Mouse (Mus musculus): Measurements from ENCODE around the gene Cops6.
A peak's percentile ranks its signal among the peaks of the same experiment; 100 is the strongest.

The Cops6 gene

DNA sequence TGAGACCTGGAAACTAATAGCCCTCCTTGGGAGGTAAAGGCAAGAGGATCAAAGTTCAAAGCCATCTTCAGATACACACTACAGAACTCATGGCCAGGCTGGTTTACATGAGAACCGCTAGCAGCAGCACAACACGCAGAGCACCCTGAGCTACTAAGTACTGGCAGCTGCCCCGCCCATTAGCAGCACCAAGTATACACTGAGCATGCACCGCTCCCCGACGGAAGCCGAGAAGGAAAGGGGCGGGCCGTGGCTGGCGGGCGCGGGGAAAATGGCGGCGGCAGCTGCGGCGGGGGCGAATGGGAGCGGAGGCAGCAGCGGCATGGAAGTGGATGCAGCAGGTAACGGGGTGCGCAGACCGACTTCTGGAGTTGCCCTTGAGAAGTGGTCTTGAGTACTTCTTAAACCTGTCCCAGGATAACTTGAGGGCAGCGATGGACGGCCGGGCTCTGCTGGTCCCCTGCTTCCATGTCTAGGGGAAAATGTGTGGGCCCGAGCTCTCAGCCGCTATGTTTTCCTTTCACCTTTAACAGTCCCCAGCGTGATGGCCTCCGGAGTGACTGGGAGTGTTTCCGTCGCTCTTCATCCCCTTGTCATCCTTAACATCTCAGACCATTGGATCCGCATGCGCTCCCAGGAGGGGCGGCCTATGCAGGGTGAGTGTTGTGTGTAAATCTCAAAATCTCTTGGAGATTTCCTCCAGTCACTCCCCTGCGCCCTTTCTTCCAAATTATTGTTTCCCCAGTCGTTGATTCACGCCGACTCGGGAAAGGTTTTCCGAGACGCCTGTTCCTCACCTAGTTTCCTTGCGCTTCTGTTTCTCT, at the start of gene Cops6:
Gene Cops6, plus strand, starts transcription at position 230 of the 824 bp plus-strand sequence.
- DNase-seq = peak; percentile 91

DNA sequence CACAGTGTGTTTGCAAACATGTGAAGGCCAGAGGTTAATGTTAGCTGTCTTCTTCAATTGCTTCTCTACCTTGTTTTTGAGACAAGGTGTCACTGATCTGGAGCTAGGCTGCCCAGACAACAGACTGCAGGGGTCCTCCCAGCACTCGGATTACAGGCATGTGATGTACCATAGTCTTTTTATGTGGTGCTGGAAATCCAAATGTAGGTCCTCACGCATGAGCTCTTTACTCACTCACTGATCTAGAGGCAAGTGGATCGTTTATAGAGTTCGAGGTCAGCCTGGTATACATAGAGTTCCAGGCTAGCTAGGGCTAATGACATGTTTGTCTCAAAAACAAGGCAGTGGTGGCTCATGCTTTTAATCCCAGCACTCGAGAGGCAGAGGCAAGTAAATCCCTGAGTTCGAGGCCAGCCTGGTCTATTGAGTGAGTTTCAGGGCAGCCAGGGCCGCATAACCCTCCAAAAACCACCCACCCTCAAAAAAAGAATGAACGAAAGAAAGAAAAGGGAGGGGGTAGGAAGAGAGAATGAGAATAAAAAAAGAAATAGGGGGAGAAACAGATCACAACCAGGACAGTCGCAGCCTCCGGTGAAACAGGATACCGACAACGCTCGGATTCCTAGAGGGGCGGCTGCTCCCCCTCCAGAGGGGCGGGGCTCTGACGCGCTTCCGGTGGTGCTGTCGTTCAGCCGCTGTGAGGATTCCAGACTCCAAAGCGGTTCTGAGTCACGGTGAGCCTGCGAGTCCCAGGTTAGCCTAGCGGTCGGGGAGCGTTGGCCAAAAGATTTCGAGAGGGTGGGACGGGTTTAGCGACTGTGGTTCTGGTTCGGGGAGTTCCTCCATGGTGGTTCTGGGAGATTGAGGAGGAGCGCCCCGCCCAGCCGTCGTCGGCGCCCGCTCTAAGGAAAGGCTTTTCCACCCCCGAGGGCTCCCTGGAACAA, 44.3 kb upstream of the Cops6 start, which contains the start of gene Zscan21:
Gene Zscan21, plus strand, starts transcription at position 649 of the 944 bp plus-strand sequence.
- DNase-seq = peak; percentile 80

DNA sequence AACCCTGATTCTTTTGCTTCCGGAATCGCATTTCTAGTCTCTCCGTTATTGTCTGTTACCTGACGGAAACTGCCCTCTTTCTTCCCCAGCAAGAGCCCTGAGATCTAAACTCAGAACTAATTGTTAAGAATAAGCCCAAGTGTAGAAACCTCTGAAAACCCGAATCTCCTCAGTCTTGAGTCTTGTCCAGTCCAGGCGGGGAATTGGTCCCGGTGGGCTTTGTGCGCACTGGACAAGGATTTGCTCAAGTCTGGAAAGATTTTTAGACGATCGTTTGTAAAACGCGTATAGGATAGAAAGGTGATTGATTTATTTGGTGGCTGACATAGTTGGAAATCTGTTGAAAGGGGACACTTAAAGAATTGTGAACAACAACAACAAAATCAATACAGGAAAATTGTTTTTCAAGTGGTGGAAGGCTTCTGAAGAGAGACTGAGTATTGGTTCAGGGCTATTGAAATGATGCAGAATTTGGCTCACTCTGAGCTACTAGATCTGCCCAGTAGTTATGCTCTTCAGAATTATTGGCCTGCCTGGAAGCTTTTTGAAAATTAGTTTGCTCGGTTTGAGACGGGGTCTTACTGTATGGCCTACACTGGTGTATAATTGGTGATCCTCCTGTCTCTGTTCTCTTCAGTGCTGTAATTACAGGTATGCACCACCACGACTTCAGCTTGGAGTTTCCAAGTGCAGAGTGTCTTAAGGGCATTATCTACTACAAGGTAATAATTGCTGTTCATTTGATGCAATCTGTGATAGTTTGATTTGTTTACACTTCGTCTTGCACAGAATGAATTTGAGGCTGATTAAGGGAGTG, 43.5 kb upstream of the Cops6 start:
- no peak for DNase-seq

DNA sequence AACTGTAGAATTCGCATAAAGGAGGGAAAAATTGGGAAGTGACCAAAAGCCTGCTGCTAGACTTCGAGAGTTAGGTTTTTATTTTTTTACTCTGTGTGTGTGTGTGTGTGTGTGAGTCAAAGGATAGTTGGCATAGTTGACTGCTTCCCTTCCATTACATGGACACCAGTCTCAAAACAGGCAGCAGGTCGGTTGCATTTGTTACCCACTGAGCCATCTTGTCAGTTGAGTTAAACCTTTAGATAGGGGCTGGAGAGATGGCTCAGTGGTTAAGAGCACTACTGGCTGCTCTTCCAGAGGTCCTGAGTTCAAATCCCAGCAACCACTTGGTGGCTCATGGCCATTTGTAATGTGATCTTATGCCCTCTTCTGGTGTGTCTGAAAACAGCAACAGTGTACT, 42.8 kb upstream of the Cops6 start:
- DNase-seq = no peak

DNA sequence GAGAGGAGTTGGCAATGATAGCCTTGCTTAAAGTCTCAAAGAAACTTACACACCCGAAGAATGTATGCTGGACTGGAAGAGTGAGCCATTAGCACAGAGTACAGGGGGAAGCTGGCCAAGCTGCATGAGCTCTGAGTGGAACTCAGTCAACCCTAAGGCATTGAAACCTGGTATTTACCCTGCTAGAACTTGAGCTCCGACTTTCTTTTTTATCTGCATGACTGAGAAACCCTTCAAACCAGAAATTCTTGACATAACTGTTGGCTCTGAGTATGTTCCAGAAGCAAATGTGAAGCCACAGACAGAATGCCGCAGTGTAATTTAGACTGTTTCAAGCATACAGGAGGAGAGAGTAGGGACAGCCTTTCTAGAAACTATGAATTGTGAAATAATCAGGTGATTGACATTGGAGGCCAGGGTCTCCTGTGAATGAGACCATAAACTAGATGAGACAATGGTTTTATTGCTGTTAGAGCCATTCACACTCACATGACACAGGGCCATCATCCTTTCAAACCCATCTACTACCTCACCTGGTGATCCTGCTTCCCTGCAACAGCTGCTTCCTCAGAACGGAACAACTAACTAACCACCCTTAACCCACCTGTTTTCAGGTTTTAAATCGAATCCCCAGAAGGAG, 28.3 kb upstream of the Cops6 start:
- no peak for DNase-seq

DNA sequence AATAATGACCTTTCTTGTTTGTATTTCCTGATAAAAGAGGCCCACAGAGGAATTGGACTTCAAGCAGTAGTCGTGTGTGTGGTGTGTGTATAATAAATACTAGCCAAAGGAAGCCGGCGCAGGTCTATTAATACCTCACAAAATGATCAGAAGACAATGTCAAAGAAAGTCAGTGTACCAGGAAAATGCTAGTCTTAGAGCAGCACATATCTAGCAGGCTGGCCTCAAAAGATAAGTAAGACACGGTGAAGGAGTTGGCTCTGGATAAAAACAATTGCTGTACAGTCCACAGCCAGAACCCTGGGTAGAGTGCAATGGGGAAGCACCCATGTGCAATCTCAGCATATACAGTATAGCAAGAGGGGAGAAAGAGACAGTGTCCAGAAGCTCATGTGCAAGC, 23.6 kb upstream of the Cops6 start:
- DNase-seq = no peak

DNA sequence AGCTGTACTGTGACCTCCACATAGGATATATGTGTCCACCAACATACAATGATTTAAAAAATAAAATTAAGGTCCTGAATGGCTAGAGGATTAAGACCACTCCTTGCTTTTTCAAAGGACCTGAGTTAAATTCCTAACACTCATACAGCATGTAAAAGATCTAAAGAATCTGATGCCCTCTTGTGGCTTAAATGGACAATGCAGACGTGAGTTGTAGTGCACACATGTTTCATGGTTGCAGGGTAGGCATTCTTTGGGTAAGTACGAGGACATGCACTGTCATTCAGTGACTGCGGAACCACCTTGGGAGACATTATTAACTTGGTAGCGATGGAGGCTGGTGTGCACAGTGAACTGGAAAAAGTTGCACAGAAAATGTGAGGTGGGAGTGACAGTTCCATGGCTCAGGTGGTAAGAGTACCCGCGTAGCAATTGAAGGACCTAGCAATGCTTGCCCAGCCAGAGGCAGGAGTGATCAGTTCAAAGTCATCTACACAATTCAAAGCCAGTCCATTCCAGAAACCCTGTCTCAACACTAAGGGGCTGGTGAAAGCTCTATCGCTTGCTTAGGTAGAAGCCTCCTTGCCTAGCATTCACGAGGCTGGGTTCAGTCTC, 22.8 kb upstream of the Cops6 start:
- no peak for DNase-seq

DNA sequence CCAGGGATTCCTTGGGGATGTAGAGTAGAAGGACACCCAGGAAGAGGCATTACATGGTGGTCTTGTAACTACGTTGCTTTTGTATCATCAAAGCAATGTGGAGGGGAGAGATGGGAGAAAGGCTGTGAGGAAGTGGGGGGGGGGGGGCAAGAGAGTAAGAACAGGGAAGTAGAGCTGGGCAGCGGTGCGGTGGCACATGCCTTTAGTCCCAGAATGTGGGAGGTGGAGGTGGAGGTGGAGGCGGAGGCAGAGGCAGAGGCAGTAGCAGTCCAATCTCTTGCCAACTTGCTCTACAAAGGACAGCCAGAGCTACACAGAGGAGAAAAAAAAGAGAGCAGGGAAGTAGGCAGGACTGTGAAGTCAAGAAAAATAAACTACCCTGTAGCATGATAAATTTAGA, 22.3 kb upstream of the Cops6 start:
- DNase-seq = no peak

DNA sequence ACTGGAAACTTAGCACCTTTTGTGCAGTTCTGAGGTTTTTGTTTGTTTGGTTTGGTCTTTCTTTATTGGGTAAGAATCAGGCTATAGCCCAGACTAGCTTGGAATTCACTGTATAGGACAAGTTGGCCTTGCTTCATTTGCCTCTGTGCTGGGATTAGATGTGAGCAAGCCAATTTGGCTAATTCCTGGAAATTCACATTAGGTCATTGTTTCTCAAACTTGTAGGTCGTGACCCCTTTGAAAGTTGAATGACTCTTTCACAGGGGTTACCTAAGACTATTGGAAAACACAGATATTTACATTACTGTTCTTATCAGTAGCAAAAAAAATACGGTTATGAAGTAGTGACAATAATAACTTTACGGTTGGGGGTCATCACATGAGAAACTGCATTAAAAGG, 6.5 kb upstream of the Cops6 start:
- DNase-seq = no peak

DNA sequence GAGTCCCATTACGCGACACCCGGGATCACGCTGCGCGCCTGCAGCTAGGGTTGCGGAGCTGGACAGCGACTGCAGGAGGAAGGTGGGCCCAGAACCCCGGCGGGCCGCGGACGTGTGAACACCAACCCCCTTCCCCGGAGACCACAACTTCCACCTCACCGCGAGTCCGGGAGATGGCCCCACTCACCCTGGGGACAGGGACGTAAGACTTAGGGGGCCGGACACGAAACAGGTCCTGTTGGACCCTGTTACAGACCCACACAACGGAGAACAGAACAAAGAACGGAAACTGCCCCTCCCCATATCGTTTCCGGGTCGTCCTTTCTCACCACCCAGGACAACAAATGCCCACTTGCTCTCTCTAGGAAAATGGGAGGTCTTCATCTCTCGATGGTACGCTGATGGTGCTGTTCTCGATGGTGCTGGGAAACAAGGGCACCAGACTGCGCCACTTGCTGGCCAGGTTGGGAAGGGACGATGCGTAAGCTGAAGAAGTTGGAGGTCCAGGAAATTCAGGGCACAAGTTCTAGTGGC, 5.4 kb upstream of the Cops6 start, which contains the start of gene Zfp113:
Gene Zfp113, minus strand, starts transcription at position 302 of the 534 bp plus-strand sequence.
- DNase-seq = peak; percentile 85

DNA sequence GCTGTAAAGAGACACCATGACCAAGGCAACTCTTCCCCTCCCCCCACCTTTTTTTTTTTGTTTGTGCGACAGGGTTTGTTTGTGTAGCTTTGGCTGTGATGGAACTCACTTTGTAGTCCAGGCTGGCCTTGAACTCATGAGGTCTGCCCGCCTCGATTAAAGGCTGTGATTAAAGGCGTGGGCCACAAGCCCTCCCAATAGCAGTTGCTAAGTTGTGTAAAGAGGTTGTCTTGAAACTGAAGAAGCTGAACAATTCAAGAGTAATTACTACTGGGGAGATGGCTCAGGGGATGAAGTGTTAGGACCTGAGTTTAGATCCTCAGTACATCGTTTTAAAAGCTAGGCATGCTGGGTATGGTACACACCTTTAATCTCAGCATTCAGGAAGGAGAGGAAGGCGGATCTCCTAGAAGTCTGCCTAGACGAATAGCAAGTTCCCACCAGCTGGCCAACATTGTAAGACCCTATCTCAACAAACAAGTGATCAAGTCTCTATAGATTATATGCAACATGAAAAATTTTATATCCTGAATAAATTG, 578 bp upstream of the Cops6 start:
- DNase-seq = no peak

DNA sequence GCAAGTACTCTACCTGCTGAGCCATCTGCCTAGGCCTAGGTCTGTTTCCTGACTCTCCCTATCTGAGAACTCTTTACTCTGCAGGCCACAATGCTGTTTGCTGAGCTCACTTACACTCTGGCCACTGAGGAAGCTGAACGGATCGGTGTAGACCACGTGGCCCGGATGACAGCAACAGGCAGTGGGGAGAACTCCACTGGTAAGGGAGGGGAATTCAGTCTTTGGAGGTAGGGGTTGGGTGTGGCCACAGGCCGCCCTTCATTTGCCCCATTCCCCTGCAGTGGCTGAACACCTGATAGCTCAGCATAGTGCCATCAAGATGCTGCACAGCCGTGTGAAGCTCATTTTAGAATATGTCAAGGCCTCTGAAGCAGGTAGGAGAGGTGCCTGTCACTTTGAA, 2.2 kb downstream of the Cops6 start:
- DNase-seq = no peak

DNA sequence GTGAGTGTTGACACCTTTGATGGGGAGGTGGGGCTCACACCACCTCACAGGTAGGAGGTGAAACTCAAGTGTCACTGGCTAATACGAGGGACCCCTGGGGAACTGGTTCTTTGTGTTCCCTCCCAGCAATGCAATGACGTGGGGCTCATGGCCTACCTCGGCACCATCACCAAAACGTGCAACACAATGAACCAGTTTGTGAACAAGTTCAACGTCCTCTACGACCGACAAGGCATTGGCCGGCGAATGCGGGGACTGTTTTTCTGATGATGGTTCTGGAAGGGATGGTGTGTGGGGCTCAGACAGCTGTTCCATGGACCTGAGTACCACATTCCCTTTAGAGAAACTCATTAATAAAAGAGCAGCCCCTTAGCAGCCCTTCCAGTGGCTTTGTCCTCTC, 2.7 kb downstream of the Cops6 start:
- no peak for DNase-seq

DNA sequence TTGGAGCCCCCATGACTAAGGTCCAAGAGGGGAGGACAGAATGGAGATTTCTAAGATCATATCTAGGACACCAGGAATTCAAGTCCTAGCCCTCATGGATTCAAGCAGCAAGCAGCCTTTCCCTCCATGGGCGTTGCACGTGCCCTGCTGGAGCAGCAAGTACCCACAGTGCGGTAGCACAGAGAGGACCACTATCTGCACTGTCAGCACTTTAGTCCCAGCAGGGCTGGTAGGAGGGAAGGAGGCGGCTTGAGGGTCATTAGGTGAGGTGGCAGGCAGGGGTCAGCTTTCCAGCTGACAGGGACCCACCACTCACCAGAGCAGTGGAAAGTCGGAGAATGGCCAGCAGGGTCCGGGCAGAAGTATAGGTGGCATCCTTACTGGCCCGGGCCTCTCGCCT, 4.7 kb downstream of the Cops6 start:
- DNase-seq = no peak

DNA sequence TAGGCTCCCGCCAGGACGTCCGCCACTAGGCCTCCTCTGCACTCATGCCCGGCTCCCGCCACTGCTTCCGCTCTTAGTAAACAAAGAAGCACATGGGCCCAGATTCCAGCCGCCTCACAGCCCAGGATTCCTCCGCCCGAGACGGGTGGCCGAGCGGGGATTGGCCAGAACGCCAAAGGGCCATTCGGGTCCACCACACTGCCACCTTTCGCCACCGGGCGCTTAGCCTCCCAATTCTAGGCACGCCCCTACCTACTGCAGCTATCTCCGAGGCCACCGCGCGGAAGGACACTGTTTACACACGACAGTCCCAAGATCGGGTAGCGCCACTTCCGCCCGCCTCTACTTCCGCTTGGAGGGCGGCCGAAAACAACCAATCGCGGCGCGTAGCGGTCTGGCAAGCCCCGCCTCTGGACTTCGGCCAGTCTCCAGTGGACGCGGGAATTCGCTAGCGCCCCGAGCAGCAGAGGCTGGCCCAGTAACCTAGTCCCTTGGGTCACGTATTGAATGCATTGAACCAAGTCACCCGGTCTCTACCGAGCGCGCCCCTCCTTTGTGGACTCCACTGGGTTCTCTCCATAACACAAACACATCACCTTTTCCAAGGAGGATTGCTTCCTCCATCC, 10.2 kb downstream of the Cops6 start:
- DNase-seq = peak; percentile 96

DNA sequence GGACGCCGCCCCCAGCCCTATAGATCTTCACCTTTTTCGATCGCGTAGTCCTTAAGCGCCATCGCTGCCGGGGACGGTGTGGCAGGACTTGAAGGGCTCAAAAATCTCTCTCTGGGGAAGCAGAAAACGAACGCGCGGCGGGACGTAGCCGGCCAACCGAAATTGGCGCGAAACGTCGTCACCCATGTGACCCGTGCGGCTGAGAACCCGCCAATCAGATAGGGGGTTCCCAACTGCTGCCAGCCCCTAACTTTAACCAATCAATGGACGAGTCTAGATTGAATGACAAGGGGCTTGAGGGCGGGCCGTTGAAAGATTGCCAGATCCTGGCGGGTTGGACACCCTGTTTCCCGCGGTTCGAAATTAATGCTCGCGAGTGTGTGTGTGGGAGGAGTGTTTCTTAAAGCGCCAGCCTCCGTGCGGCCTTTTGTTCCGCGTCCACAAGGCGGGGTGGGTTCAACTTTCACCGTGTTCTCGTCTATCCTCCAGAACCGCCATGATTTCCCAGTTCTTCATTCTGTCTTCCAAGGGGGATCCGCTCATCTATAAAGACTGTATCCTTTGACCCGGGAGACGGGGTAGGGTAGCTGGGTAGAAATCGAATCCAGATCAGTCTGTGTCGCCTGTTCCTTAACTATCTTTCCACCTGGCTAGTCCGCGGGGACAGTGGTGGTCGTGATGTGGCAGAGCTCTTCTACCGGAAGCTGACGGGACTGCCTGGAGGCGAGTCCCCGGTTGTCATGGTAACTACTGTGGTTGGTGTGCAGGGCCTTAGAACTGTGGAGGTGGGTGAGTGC, 11.0 kb downstream of the Cops6 start, which contains the start of the genes Ap4m1 and Mcm7:
Gene Ap4m1, plus strand, starts transcription at position 308 of the 797 bp plus-strand sequence.
Gene Mcm7, minus strand, starts transcription at position 728 of the 797 bp plus-strand sequence.
- peak; percentile 98 for DNase-seq

DNA sequence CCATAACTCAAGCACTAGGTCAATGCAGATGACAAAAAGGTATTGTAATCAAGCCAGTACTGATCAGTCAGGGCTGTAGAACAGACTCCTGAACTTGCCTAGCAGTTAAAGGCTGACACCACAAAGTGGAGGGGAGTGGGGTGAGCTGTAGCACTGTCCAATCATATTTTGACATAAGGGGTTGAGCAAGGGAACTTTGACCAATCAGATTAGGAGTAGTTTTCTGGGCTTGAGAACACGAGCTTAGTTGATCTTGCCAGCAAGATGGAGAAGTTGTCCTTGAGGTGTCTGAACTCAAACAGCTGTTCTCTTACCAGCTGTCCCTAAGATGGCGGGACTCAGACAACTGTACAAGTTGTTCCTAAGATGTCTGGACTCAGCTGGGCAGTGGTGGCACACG, 12.3 kb downstream of the Cops6 start:
- no peak for DNase-seq

DNA sequence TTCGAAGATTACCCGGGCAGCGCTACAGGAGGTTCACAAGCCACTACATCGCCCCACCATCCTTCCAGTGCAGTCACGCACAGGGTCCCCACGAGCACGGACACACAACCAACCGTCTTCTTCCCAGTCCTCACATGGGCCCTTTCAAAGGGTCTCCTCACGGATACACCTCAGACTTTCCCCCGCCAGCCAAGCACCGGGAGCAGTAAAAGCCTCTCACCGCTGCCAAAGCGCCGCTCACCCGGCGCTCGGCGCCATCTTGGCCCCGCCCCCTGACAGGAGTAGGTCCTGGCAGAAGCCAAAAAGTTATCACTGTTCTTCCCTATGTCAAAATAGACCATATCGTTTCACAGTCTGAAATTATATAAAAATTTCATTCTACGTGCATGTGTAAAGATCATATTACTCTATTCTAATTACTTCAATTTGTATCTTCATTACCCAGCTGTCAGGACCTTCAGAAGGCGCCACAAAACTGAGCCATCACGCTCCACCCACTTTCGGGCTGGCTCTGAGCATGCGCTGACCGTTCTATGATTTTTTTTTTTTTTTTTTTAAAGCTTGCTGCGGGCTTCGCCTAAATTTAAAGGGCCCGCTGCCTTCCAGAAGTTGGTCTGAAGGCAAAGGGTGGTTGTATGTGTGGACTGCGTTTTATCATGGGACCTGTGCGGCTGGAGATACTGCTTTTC, 26.2 kb downstream of the Cops6 start, which contains the start of the genes Taf6 and Cnpy4:
Gene Taf6, minus strand, starts transcription at position 502 of the 689 bp plus-strand sequence.
Gene Cnpy4, plus strand, starts transcription at position 536 of the 689 bp plus-strand sequence.
- DNase-seq = peak; percentile 83

Data from cerebellum, adult 11 months (tissue).